Mouse (Mus musculus): ENCODE data around the gene Nat8f2.
"Not testable (repeated sequence)": the region's sequence is repeated elsewhere in the genome, so short reads cannot be mapped to it uniquely, and the experiment has no call there.

The Nat8f2 gene

DNA sequence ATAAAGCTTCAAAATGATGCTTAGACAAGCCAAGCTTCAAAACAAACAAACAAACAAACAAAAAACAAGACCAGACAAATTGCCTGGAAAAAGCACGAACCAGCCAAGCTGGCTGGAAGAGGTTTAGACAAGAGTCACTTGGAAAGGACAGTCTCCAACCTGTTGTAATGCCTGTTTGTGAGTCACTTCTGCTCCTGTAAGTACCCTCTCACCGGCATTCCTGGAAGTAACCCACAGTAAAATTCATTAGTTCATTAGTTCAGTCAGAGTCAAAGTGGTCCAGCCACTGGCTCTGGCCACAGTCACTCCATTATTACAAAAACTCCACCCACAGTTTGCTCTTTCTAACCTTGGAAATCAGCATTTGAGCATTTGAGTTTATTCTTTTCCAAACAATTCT, 5.1 kb downstream of the Nat8f2 start:
- no peak for DNase-seq

DNA sequence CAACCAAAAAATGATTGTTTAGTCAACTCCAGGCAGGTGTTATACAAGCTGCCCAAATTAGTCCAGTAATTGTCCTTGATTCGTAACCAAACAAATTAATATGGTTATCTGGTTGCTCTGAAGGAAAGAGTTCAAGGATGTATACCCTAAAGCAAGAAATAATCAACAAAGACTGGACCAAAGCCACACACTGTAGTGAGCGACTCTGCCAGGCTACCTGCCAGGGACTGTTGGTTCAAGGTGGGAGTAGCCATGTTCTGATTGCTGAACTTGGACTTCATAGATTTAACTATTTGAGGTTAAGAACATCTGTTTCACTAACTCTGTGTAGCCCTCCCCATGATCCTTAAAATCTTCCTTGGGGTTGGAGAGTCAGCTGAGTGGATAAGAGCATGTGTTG, 5.8 kb downstream of the Nat8f2 start:
- no peak for DNase-seq

DNA sequence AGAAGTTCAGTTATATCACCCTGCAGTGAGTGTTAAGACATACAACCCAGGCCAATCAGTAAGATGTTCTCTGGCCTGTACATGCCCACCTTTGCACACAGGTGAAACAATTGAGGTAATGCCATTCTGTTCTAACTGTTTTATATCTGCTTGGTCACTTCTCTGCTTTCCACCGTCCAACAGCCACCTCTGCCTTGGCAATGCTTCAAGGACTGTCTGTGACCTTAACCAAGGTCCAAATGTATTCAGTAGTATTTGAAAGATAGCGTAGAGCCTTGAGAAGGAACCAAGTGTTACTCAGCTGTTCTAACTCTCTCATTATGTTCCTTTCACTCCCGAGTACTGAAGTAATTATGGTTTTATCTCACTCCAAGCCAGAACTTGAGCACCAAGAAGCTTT, 6.4 kb downstream of the Nat8f2 start:
- no peak for DNase-seq

DNA sequence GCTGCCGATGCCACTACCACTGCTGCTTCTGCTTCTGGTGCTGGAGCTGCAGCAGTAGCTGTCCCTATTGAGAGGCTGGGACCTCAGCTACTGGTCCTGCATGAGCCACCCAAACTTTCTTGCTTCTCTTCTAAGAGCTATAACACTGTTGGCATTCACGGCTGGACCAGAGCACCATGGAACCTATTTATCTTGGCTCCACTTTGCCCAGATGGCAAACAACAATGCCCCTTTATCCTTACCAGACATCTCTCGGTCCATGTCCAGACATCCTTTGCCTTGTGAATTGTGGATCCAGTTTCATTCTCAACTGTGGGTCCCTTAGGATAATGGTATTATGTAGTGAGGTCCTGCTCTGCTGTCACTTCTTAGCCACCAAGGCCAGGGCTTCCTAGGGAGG, 7.7 kb downstream of the Nat8f2 start:
- no peak for DNase-seq

GRCm38 (mm10) chr6:85856194-85856678, 12.7 kb downstream of the Nat8f2 start:
- no peak for DNase-seq

DNA sequence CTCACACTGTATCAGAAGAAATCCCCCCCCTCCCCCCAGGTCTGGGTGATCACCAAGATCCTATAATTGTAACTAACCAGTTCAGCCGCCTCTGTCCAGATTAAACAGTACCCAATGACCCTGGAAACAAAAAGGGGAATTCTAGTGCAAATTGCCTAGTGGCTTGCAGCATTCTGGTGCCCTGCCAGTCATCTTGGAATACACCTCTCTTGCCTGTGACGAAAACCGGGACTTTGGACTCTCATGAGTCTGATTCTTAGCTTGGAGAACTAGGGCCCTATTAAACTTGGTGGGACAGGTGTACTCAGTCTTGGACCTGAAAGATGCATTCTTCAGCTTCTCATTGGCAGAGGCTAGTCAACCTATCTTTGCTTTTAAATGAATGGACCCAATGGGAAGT, 15.5 kb downstream of the Nat8f2 start:
- DNase-seq = no peak

- DNase-seq = no peak
Measured at GRCm38 (mm10) chr6:85851062-85851773, 17.7 kb downstream of the Nat8f2 start.

GRCm38 (mm10) chr6:85849240-85849639, 19.7 kb downstream of the Nat8f2 start:
- DNase-seq = no peak

GRCm38 (mm10) chr6:85848140-85848539, 20.8 kb downstream of the Nat8f2 start:
- no peak for DNase-seq

GRCm38 (mm10) chr6:85846921-85847320, 22.0 kb downstream of the Nat8f2 start:
- no peak for DNase-seq

- not testable (repeated sequence) for DNase-seq
Measured at GRCm38 (mm10) chr6:85843677-85844458, 25.1 kb downstream of the Nat8f2 start.

DNA sequence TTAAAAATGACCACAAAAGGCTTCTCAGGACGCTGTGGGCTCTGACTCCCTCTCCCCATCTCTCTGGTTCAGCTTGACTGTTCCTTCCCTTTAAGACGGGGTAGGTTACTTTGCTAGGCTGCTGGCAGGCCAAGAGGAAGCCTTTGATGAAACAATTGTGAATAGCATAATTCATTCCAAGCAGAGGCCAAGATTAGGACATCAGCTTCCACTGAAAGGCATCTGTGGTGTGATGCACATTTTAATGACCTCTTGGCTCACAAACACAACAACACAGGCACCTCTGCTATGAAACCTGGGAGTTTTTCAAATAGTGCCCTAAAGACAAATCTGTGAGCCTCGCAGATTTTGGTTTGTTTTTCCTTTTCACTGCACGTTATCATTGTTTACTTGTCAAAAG, 29.0 kb downstream of the Nat8f2 start:
- DNase-seq = no peak

GRCm38 (mm10) chr6:85838674-85839073, 30.3 kb downstream of the Nat8f2 start:
- no peak for DNase-seq

GRCm38 (mm10) chr6:85837307-85837706, 31.7 kb downstream of the Nat8f2 start:
- DNase-seq = peak; percentile 75

GRCm38 (mm10) chr6:85836827-85837226, 32.1 kb downstream of the Nat8f2 start:
- DNase-seq = peak; percentile 45

- not testable (repeated sequence) for DNase-seq
Measured at GRCm38 (mm10) chr6:85836098-85836497, 32.9 kb downstream of the Nat8f2 start.

GRCm38 (mm10) chr6:85835104-85835503, 33.9 kb downstream of the Nat8f2 start:
- DNase-seq = not testable (repeated sequence)

DNA sequence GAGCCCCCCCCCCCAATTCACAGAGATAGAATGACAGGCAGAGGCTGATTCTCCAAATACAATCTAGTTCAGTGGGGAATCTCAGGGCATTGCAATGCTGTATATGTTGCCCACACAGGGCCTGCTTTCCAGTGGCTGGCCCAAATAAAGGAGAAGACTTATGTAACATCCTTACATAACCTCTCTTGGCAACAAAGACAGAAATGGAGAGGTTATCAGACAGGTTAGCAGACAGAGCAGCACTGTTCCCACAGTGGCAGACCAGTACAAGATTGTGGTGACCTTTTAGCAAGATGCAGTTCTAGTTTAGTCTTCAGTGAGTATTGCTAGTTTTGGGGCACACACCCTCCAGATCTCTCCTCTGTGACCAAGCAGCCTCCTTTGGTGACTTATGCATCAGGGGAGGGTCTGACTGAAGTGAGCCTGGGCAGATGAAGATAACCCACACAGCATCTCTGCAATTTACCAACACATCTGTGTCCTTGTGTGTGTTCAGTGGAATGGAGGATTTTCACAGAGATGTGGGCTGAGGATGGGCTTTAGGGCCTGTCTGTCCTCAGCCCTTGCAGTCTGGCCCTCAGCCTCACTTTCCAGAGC, 34.4 kb downstream of the Nat8f2 start:
- not testable (repeated sequence) for DNase-seq

DNA sequence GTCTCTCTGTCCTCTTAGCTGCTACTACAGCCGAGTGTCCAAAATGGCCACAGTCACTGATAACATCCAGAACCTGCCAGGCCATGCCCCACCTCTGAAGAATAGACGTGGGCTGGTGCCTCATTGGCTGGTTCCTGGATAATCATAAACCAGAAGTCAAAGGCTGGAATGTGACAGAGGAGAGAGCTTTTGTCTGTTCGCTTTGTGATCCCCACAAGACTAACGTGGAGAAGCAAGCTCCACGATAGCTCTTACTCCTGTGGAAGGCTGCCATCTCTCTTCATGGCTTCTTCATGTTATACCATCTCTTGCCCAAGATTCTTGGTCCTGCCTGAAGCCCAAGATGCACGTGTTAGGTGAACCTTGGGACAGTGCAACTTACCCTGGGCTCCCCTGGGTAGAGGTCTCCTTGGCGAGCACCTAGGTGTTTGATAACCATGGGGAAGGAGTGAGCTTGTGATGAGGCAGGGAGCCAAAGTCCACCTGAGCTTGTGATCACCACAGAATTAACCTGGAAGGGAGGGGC, 37.1 kb downstream of the Nat8f2 start, which contains the start of gene Nat8:
Gene Nat8 (minus strand): TSS at position 287 of the 526 bp plus-strand sequence.
- no peak for DNase-seq

GRCm38 (mm10) chr6:85829462-85829861, 39.5 kb downstream of the Nat8f2 start:
- no peak for DNase-seq

DNA sequence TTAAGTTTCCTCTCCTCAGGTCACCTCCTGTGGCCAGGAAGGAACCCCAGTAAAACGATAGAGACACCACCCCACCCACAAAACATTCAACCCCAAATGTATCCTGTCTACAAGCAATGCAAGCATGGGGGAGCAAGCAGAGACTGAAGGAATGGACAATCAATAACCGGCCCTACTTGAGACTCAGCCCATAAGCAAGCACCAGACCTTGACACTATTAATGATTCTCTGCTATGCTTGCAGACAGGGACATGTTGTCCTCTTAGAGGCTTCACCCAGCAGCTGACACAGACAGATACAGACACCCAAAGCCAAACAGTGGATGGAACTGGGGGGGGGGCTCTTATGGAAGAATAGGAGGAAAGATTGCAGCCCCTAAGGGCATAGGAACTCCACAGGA, 43.1 kb downstream of the Nat8f2 start:
- DNase-seq = no peak

DNA sequence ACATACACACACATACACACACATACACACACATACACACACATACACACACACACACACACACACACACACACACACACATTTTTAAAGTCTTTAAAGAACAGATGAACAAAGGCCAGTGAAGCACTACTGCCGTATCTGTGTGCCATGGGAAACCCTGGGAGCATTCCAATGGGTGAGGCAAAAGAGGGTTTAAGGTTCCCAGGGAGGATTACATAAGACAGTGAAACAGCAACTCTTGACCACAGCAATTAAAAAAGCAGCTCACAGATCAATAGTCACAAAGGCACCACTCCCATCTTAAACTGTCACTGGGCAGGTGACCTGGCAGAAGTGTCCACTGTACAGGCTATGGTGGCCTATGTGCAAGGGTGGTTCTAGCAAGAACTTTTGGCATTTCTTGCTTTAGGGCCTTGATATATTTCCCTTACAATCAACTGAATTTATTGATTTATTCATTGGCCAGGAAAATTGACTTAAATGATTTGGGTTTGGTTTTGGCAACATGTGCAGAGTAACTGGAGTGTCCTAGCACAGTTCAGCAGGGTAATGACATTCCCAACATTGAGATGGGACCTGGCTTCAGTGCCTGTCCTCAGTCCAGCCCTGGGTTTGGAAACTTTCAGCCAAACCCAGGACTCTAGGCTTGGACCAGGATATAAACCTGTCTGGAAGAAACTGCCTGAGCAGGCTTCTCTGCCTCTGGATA, 45.4 kb downstream of the Nat8f2 start:
- no peak for DNase-seq

DNA sequence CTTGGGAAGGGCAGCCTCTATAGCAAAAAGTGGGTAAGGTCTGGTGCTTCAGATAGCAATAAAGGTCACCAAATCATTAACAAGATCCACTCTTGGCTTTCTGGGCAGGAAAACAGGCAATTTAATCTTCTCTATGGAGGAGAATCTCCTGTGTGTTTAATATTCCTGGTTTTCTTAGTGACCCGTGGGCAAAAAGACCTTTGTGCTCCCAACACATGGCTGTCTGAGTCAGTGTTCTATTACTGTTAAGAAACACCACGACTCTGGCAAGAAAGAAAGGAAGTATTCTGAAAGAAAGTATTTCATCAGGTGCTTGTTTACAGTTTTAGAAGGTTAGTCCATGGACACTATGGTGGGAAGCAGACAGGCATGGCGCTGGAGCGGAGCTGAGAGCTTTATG, 46.7 kb downstream of the Nat8f2 start:
- no peak for DNase-seq

Data from retina, postnatal 1 day (tissue).